Mouse (Mus musculus) CH12.LX (cell line): ENCODE data around the gene Nr1i3.

Experiments used
- CTCF ChIP-seq, 2 experiments: IDR thresholded peaks in 1 of 2; conservative IDR thresholded peaks in 1 of 2; 2 replicates each; pipeline ENCODE4 v1.5.1; 2011 to 2012; ENCODE audit warnings: low read depth in 2 of 2, low read length in 2 of 2, improper control_type of control experiment in 1 of 2, inconsistent platforms in 1 of 2, mild to moderate bottlenecking in 1 of 2, moderate library complexity in 1 of 2
- ELF1 ChIP-seq: IDR thresholded peaks from 2 replicates; pipeline ENCODE4 v1.6.1; 2014; ENCODE audit warnings: low read depth, mild to moderate bottlenecking, inconsistent platforms, low read length, improper control_type of control experiment
- EP300 ChIP-seq: IDR thresholded peaks from 2 replicates; pipeline ENCODE4 v1.6.1; 2011; ENCODE audit warnings: low read length, improper control_type of control experiment
- HCFC1 ChIP-seq: IDR thresholded peaks from 2 replicates; pipeline ENCODE4 v1.6.1; 2012; ENCODE audit warnings: low read depth, mild to moderate bottlenecking, inconsistent platforms, low read length, improper control_type of control experiment
- MAFK ChIP-seq: IDR thresholded peaks from 2 replicates; pipeline ENCODE4 v1.6.1; 2011; ENCODE audit warnings: low read length, improper control_type of control experiment; ENCODE audit not compliant: insufficient replicate concordance
- PAX5 ChIP-seq: IDR thresholded peaks from 2 replicates; pipeline ENCODE4 v1.6.1; 2012; ENCODE audit warnings: low read length, inconsistent platforms, mixed read lengths
- POLR2A ChIP-seq: IDR thresholded peaks from 2 replicates; pipeline ENCODE4 v1.6.1; 2011; ENCODE audit warnings: low read depth, mild to moderate bottlenecking, improper control_type of control experiment, low read length
- RAD21 ChIP-seq: IDR thresholded peaks from 2 replicates; pipeline ENCODE4 v1.6.1; 2011; ENCODE audit warnings: low read depth, mild to moderate bottlenecking, low read length, improper control_type of control experiment, moderate library complexity
- SIN3A ChIP-seq: IDR thresholded peaks from 2 replicates; pipeline ENCODE4 v1.6.1; 2012; ENCODE audit warnings: low read length, improper control_type of control experiment, inconsistent platforms
- TCF12 ChIP-seq: IDR thresholded peaks from 2 replicates; pipeline ENCODE4 v1.6.1; 2014; ENCODE audit warnings: low read depth, mild to moderate bottlenecking, inconsistent platforms, low read length, improper control_type of control experiment
- ZNF384 ChIP-seq: IDR thresholded peaks from 2 replicates; pipeline ENCODE4 v1.6.1; 2012; ENCODE audit warnings: low read depth, low read length, improper control_type of control experiment, inconsistent platforms

GRCm38 (mm10) chr1:171190832-171191231, 22.9 kb upstream of the Nr1i3 start:
- TF ChIP-seq HCFC1 (no peak), EP300 (no peak), RAD21 (no peak), CTCF (conservative IDR thresholded peaks at IDR 0.05 in 1 of 2, IDR thresholded peaks at IDR 0.05 in 1 of 2; ENCODE audit: low read depth in 2 of 2, low read length in 2 of 2) (no peak), TCF12 (no peak), ZNF384 (no peak), POLR2A (no peak), PAX5 (no peak), ELF1 (no peak), SIN3A (no peak), MAFK (no peak)
